Mouse (Mus musculus) limb, embryonic 14.5 days (tissue): ENCODE data around the gene Pappa2. TPM values are rescaled to one million over a fixed set of nuclear protein-coding genes. Genes with fewer than 3 reads are reported as not detected.

Experiments
- ATAC-seq: fragments of 200-750 bp; cut with Nextera tagmentation; 2 replicates; pipeline ENCODE4 v1.8.0; 2017; ENCODE audit warnings: low read depth, moderate number of reproducible peaks, moderate TSS enrichment; ENCODE audit not compliant: low FRiP score
- DNase-seq: peaks from one replicate; pipeline ENCODE4 v3.0.0-alpha.2; 2015; ENCODE audit warnings: low spot score
- H3K27ac ChIP-seq: fragments of 300-500 bp; sonication (generic); replicated peaks from 2 replicates; pipeline ENCODE4 v1.5.1; 2014; ENCODE audit warnings: low read depth, mild to moderate bottlenecking, low read length, moderate library complexity, mixed read lengths
- H3K27me3 ChIP-seq: fragments of 300-500 bp; sonication (generic); 2 replicates; pipeline ENCODE4 v1.6.1; 2014; ENCODE audit warnings: low read length, mixed read lengths; ENCODE audit not compliant: control insufficient read depth, insufficient read depth
- H3K36me3 ChIP-seq: fragments of 300-500 bp; sonication (generic); 2 replicates; pipeline ENCODE4 v1.6.1; 2014; ENCODE audit warnings: mild to moderate bottlenecking, low read length, moderate library complexity, mixed read lengths; ENCODE audit not compliant: control insufficient read depth, insufficient read depth
- H3K4me1 ChIP-seq: fragments of 300-500 bp; sonication (generic); 2 replicates; pipeline ENCODE4 v1.6.1; 2014; ENCODE audit warnings: antibody characterized with exemption, low read length, mixed read lengths; ENCODE audit not compliant: control insufficient read depth, insufficient read depth
- H3K4me2 ChIP-seq: fragments of 300-500 bp; sonication (generic); replicated peaks from 2 replicates; pipeline ENCODE4 v1.6.1; 2014; ENCODE audit warnings: low read depth, mild to moderate bottlenecking, low read length, moderate library complexity; ENCODE audit not compliant: severe bottlenecking
- H3K4me3 ChIP-seq: fragments of 300-500 bp; sonication (generic); replicated peaks from 2 replicates; pipeline ENCODE4 v1.5.1; 2014; ENCODE audit warnings: low read length
- H3K9ac ChIP-seq: fragments of 300-500 bp; sonication (generic); 2 replicates; pipeline ENCODE4 v1.6.1; 2014; ENCODE audit warnings: mild to moderate bottlenecking, low read depth, low read length, moderate library complexity; ENCODE audit not compliant: severe bottlenecking
- H3K9me3 ChIP-seq: fragments of 300-500 bp; sonication (generic); 2 replicates; pipeline ENCODE4 v1.6.1; 2016; ENCODE audit warnings: low read length; ENCODE audit not compliant: control insufficient read depth
- POLR2A ChIP-seq: fragments of 200-500 bp; IDR thresholded peaks from 2 replicates; pipeline ENCODE4 v1.8.0; 2012; ENCODE audit warnings: inconsistent platforms, mild to moderate bottlenecking, moderate library complexity, borderline replicate concordance; ENCODE audit not compliant: insufficient read depth, insufficient read length; ENCODE audit errors: extremely low read depth
- WGBS: fragments of 180-500 bp; shearing (Covaris S2); extraction: QIAGEN DNeasy Blood & Tissue Kit; methylation state at CpG from one replicate; pipeline ENCODE4 v1.1.7; 2014; 5-methylcytosine and 5-hydroxymethylcytosine counted together
- polyA plus RNA-seq, 2 experiments: library from polyadenylated mRNA; depleted of rRNA in 1 of 2; stranded (reverse) in 1 of 2; unstranded in 1 of 2; fragments of >200 nt; fragmentation: Nextera tagmentation in 1 of 2; extraction: Ambion mirVana in 1 of 2; gene quantifications; 2 replicates each; pipeline versions ENCODE4 v1.2.1 to v1.2.3; 2012 to 2014

Gene Pappa2
- polyA plus RNA-seq, 2 experiments, result 3.8 to 5.2 TPM

DNA sequence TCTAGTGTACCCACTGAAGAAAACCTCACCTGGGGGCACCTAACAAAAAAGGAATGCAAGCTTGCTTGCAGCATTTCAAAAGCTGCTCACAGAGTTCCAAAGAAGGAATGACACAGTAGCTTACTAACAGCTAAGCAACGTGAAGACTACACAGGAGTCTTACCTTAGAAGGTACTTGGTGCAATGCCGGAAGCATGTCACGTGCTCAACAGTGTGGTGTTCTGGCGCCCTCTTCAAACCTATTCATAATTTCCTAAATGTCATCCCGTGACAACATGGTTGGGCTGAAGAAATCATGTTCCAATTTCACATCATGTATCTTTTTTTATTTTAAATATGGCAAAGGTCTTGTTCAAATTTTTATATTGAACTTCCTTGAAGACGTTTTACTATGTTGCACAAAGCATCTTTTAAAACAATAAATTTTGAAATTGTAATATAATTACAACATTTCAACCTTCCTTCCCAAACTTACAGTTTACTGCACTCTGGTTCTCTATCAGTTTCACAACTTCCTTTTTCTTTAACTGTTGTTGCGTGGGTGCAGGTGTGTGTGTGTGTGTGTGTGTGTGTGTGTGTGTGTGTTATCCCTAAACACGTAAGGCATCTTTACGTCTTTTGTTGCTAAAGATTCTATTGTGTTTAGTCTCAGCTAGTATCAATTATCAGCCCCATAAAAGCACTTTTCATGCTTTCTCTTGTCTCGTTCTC lies 282.3 kb downstream of the Pappa2 start:
- Histone ChIP-seq H3K4me3 (no peak overlapping the region), H3K27ac (no peak overlapping the region), H3K9me3 (no peaks in the 10 kb centered on the region), H3K9ac (no peak overlapping the region), H3K36me3 (no peaks in the 10 kb centered on the region), H3K4me1 (no peaks in the 10 kb centered on the region), H3K4me2 (no peak overlapping the region), H3K27me3 (no peaks in the 10 kb centered on the region)
- DNase-seq (no peak), ATAC-seq (no peak)
- no peak for TF ChIP-seq POLR2A
- WGBS, result 84% methylated on average over 10 of the region's 10 CpGs

DNA sequence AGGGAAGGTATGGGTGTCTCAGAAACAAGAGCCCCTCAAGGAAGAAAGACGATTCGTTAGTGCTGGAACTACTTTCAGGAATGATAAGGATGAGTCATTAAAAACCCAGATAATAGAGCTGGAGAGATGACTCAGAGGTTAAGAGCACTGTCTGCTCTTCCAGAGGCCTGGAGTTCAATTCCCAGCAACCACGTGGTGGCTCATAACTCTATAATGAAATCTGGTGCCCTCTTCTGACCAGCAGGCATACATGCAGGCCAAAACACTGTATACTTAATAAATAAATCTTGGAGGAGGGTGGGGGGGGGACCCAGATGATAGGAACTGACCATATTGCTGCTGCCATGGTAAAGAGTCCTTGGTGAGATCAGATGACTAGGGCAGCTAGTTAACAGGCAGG lies 282.9 kb downstream of the Pappa2 start:
- Histone ChIP-seq H3K9ac (no peak overlapping the region), H3K4me2 (no peak overlapping the region), H3K4me3 (no peak overlapping the region), H3K27ac (no peak overlapping the region), H3K27me3 (no peaks in the 10 kb centered on the region), H3K4me1 (no peaks in the 10 kb centered on the region), H3K9me3 (no peaks in the 10 kb centered on the region), H3K36me3 (no peaks in the 10 kb centered on the region)
- TF ChIP-seq POLR2A, result no peak
- no peak for ATAC-seq
- 78% methylated on average over 3 of the region's 3 CpGs for WGBS
- DNase-seq, result no peak

DNA sequence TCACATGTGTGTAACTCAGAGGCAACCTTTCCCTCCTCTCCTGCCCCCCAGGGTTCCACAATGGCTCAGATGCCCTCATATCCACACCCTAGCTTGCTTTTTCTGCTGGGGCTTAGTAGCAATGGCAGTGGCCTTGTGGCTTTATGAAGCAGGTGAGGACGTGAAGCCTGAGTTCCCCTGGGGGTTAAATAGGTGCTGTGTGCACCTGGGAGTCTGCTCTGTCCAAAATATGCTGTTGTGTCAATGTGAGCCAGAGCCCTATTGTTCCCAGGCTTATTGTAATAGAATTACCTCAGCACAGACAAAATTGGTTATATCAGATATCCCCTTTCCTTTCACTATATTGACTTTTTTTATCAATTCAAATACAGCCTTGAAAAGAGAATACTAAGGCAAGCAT lies 292.6 kb downstream of the Pappa2 start:
- Histone ChIP-seq H3K4me1 (no peaks in the 10 kb centered on the region), H3K4me2 (no peak overlapping the region), H3K9me3 (no peaks in the 10 kb centered on the region), H3K9ac (no peak overlapping the region), H3K4me3 (no peak overlapping the region), H3K36me3 (no peaks in the 10 kb centered on the region), H3K27ac (no peak overlapping the region), H3K27me3 (no peaks in the 10 kb centered on the region)
- no peak for DNase-seq
- WGBS, result 27% methylated on average over 1 of the region's 1 CpGs
- no peak for ATAC-seq
- no peak for TF ChIP-seq POLR2A

DNA sequence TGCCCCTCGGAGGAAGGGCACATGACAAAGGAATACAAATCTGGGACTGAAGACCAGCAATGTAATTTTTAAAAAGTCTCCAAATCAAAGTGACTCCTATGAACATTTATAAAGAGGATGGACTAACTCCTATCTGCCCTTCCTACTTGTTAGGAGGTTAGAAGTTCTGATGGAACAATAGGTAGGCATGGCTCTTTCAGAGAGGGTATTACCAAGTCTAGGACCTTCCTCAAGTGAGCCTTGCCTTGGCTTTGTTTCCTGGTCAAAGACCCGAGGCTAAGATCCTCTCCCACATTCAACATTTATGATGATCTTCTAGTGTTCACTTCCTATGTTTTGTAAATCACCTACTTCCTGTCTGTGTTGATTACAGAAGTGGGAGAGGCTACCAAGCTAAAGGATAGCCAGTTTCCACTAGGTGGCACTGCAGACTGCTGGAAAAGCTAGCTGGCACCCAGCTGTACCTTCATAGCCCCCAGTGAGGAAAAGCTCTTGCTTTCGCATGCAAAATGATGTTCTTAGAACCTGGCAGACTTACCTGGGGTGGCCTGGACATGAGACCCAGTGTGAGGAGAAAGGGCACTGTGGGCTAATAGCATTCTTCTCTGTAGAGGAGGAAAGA lies 310.2 kb downstream of the Pappa2 start:
- no peaks in the 10 kb centered on the region for H3K9me3 ChIP-seq
- ATAC-seq, result peak; percentile 68
- H3K9ac ChIP-seq, result no peak overlapping the region
- no peaks in the 10 kb centered on the region for H3K27me3 ChIP-seq
- no peaks in the 10 kb centered on the region for H3K36me3 ChIP-seq
- 30% methylated on average over 3 of the region's 3 CpGs for WGBS
- no peak overlapping the region for H3K4me3 ChIP-seq
- DNase-seq, result peak; percentile 79
- H3K4me2 ChIP-seq, result no peak overlapping the region
- no peaks in the 10 kb centered on the region for H3K4me1 ChIP-seq
- TF ChIP-seq POLR2A, result no peak
- H3K27ac ChIP-seq, result no peak overlapping the region

DNA sequence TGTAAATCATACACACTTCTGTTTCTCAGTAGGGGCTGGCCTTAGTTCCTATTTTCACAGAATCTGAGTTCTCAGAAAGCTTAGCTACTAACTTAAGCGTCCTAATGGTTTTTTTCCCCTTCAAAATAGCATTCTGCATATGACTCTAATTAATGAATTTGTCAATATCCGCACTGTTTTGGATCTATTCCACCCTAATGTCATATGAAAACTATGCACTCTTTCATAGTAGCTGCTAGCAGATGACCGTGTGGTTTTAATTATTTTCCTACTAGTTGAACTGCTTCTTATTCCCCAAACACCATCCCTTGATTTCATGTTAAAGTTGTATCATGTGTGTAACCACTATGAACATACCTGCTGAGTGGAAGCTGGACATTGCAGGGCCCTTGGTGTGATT lies 314.3 kb downstream of the Pappa2 start:
- no peak overlapping the region for H3K9ac ChIP-seq
- H3K4me2 ChIP-seq, result no peak overlapping the region
- H3K4me1 ChIP-seq, result no peaks in the 10 kb centered on the region
- 43% methylated on average over 3 of the region's 3 CpGs for WGBS
- no peak for TF ChIP-seq POLR2A
- no peaks in the 10 kb centered on the region for H3K27me3 ChIP-seq
- H3K27ac ChIP-seq, result no peak overlapping the region
- ATAC-seq (no peak), DNase-seq (peak; percentile 68)
- H3K4me3 ChIP-seq, result no peak overlapping the region
- H3K9me3 ChIP-seq, result no peaks in the 10 kb centered on the region
- no peaks in the 10 kb centered on the region for H3K36me3 ChIP-seq
